Mouse (Mus musculus): ENCODE results near the gene Snx21. TPM values are rescaled to one million over a fixed set of nuclear protein-coding genes. Genes with fewer than 3 reads are reported as not detected.

Snx21 gene
- total RNA-seq, 1 experiment from 2014 or later = 5.5 TPM

- ATAC-seq (replicated peaks; ENCODE audit: insufficient number of reproducible peaks, low FRiP score, low TSS enrichment, poor library complexity, severe bottlenecking) = no peak
These were observed 17.6 kb upstream of the Snx21 start for GRCm38 (mm10) chr2:164767812-164768540.

GRCm38 (mm10) chr2:164769258-164770037 is 16.2 kb upstream of the Snx21 start, which contains the start of gene Ube2c:
Ube2c (plus strand) TSS chr2:164769898.
- ATAC-seq (replicated peaks; ENCODE audit: insufficient number of reproducible peaks, low FRiP score, low TSS enrichment, poor library complexity, severe bottlenecking) = peak; percentile 99

GRCm38 (mm10) chr2:164770279-164770678 is 15.3 kb upstream of the Snx21 start:
- no peak for ATAC-seq (replicated peaks; ENCODE audit: insufficient number of reproducible peaks, low FRiP score, low TSS enrichment, poor library complexity, severe bottlenecking)

- ATAC-seq (replicated peaks; ENCODE audit: insufficient number of reproducible peaks, low FRiP score, low TSS enrichment, poor library complexity, severe bottlenecking) = no peak
These were observed 14.5 kb upstream of the Snx21 start for GRCm38 (mm10) chr2:164771123-164771522.

- no peak for ATAC-seq (replicated peaks; ENCODE audit: insufficient number of reproducible peaks, low FRiP score, low TSS enrichment, poor library complexity, severe bottlenecking)
These were observed 12.2 kb upstream of the Snx21 start for GRCm38 (mm10) chr2:164773229-164773988.

GRCm38 (mm10) chr2:164773989-164774364 is 11.6 kb upstream of the Snx21 start:
- ATAC-seq (replicated peaks; ENCODE audit: insufficient number of reproducible peaks, low FRiP score, low TSS enrichment, poor library complexity, severe bottlenecking) = no peak

- no peak for ATAC-seq (replicated peaks; ENCODE audit: insufficient number of reproducible peaks, low FRiP score, low TSS enrichment, poor library complexity, severe bottlenecking)
These were observed 9.5 kb upstream of the Snx21 start for GRCm38 (mm10) chr2:164776130-164776529.

- ATAC-seq (replicated peaks; ENCODE audit: insufficient number of reproducible peaks, low FRiP score, low TSS enrichment, poor library complexity, severe bottlenecking) = no peak
These were observed 8.8 kb upstream of the Snx21 start for GRCm38 (mm10) chr2:164776801-164777200.

GRCm38 (mm10) chr2:164777246-164778014 is 8.2 kb upstream of the Snx21 start:
- no peak for ATAC-seq (replicated peaks; ENCODE audit: insufficient number of reproducible peaks, low FRiP score, low TSS enrichment, poor library complexity, severe bottlenecking)

- ATAC-seq (replicated peaks; ENCODE audit: insufficient number of reproducible peaks, low FRiP score, low TSS enrichment, poor library complexity, severe bottlenecking) = no peak
These were observed 7.7 kb upstream of the Snx21 start for GRCm38 (mm10) chr2:164778015-164778287.

GRCm38 (mm10) chr2:164778809-164779208 is 6.8 kb upstream of the Snx21 start:
- no peak for ATAC-seq (replicated peaks; ENCODE audit: insufficient number of reproducible peaks, low FRiP score, low TSS enrichment, poor library complexity, severe bottlenecking)

- ATAC-seq (replicated peaks; ENCODE audit: insufficient number of reproducible peaks, low FRiP score, low TSS enrichment, poor library complexity, severe bottlenecking) = no peak
These were observed 6.0 kb upstream of the Snx21 start, which contains the start of gene Tnnc2 for GRCm38 (mm10) chr2:164779481-164780086. Tnnc2 (minus strand) TSS chr2:164779967.

- no peak for ATAC-seq (replicated peaks; ENCODE audit: insufficient number of reproducible peaks, low FRiP score, low TSS enrichment, poor library complexity, severe bottlenecking)
These were observed 3.7 kb upstream of the Snx21 start for GRCm38 (mm10) chr2:164781876-164782275.

- no peak for ATAC-seq (replicated peaks; ENCODE audit: insufficient number of reproducible peaks, low FRiP score, low TSS enrichment, poor library complexity, severe bottlenecking)
These were observed 1.6 kb upstream of the Snx21 start for GRCm38 (mm10) chr2:164783926-164784581.

GRCm38 (mm10) chr2:164784869-164785420 is 678 bp upstream of the Snx21 start:
- no peak for ATAC-seq (replicated peaks; ENCODE audit: insufficient number of reproducible peaks, low FRiP score, low TSS enrichment, poor library complexity, severe bottlenecking)

GRCm38 (mm10) chr2:164786388-164786885 is 814 bp downstream of the Snx21 start:
- no peak for ATAC-seq (replicated peaks; ENCODE audit: insufficient number of reproducible peaks, low FRiP score, low TSS enrichment, poor library complexity, severe bottlenecking)

- peak; percentile 11; the same call in 1 of the 2 replicates for ATAC-seq (replicated peaks; ENCODE audit: insufficient number of reproducible peaks, low FRiP score, low TSS enrichment, poor library complexity, severe bottlenecking)
These were observed 1.4 kb downstream of the Snx21 start for GRCm38 (mm10) chr2:164787032-164787431.
